Mouse (Mus musculus) adrenal gland, postnatal 14 days (tissue): Measurements from ENCODE around the gene Lrfn3. TPM values are rescaled to one million over a fixed set of nuclear protein-coding genes. Genes with fewer than 3 reads are reported as not detected.

Source experiments
- DNase-seq: peaks from one replicate; pipeline ENCODE4 v3.0.0; 2021; ENCODE audit warnings: mixed read lengths
- long read RNA-seq, 2 experiments: library from polyadenylated mRNA; stranded (forward); transcript quantifications; one replicate each; pipeline ENCODE4 v2.0.0; 2021
- total RNA-seq: library from RNA; stranded (reverse); gene quantifications from 2 replicates; pipeline ENCODE4 v1.2.3, GENCODE M21; 2021

The Lrfn3 gene
- 15.6 and 16.2 TPM in 2 replicates for total RNA-seq
- long read RNA-seq, experiment 1, transcript Lrfn3-201 (3 exons, 2,886 nt), result major isoform, 16 of 22 reads
- long read RNA-seq, experiment 1, partial matches to known transcripts, result 6 of 22 reads
- long read RNA-seq, experiment 1, other reads (novel, unspliced or antisense), result 0 of 22 reads
- long read RNA-seq, experiment 2, partial matches to known transcripts, result 3 of 6 reads
- long read RNA-seq, experiment 2, other reads (novel, unspliced or antisense), result 0 of 6 reads

- DNase-seq, result peak; percentile 64
Measured at GRCm38 (mm10) chr7:30362652-30363343, at the start of gene Lrfn3. Gene Lrfn3, minus strand, starts transcription at chr7:30362772.

GRCm38 (mm10) chr7:30411023-30411422, 48.5 kb upstream of the Lrfn3 start:
- DNase-seq, result no peak

- DNase-seq, result no peak
Measured at GRCm38 (mm10) chr7:30409789-30410188, 47.2 kb upstream of the Lrfn3 start.

GRCm38 (mm10) chr7:30408639-30409038, 46.1 kb upstream of the Lrfn3 start:
- DNase-seq, result no peak

GRCm38 (mm10) chr7:30402343-30402742, 39.8 kb upstream of the Lrfn3 start:
- no peak for DNase-seq

GRCm38 (mm10) chr7:30399671-30400070, 37.1 kb upstream of the Lrfn3 start:
- DNase-seq, result no peak

GRCm38 (mm10) chr7:30394871-30395270, 32.3 kb upstream of the Lrfn3 start:
- no peak for DNase-seq

GRCm38 (mm10) chr7:30394379-30394778, 31.8 kb upstream of the Lrfn3 start:
- peak; percentile 59 for DNase-seq

GRCm38 (mm10) chr7:30393631-30394030, 31.1 kb upstream of the Lrfn3 start:
- DNase-seq, result no peak

- peak; percentile 33 for DNase-seq
Measured at GRCm38 (mm10) chr7:30392746-30393520, 30.4 kb upstream of the Lrfn3 start.

- no peak for DNase-seq
Measured at GRCm38 (mm10) chr7:30384106-30384505, 21.5 kb upstream of the Lrfn3 start.

- DNase-seq, result no peak
Measured at GRCm38 (mm10) chr7:30380061-30380460, 17.5 kb upstream of the Lrfn3 start.

- peak; percentile 94 for DNase-seq
Measured at GRCm38 (mm10) chr7:30373501-30373962, 11.0 kb upstream of the Lrfn3 start.

- DNase-seq, result no peak
Measured at GRCm38 (mm10) chr7:30367466-30367865, 4.9 kb upstream of the Lrfn3 start.

- DNase-seq, result no peak
Measured at GRCm38 (mm10) chr7:30363344-30363738, 769 bp upstream of the Lrfn3 start.

GRCm38 (mm10) chr7:30360028-30360427, 2.5 kb downstream of the Lrfn3 start:
- DNase-seq, result peak; percentile 82

GRCm38 (mm10) chr7:30359276-30359865, 3.2 kb downstream of the Lrfn3 start:
- DNase-seq, result no peak

- no peak for DNase-seq
Measured at GRCm38 (mm10) chr7:30358378-30359186, 4.0 kb downstream of the Lrfn3 start.

GRCm38 (mm10) chr7:30354059-30354458, 8.5 kb downstream of the Lrfn3 start:
- DNase-seq, result peak; percentile 34

- DNase-seq, result peak; percentile 88
Measured at GRCm38 (mm10) chr7:30353279-30353822, 9.2 kb downstream of the Lrfn3 start.

- peak; percentile 83 for DNase-seq
Measured at GRCm38 (mm10) chr7:30347828-30348227, 14.7 kb downstream of the Lrfn3 start.
